Mouse (Mus musculus): ENCODE measurements around the gene Ccpg1. TPM values are rescaled to one million over a fixed set of nuclear protein-coding genes. Genes with fewer than 3 reads are reported as not detected.

Gene Ccpg1
- polyA plus RNA-seq, 1 experiment = 0.47 TPM

GRCm38 (mm10) chr9:72961346-72961745 is 23.9 kb upstream of the Ccpg1 start:
- Histone ChIP-seq H3K9me3 (ENCODE audit: control insufficient read depth, low read length) (no peaks in the 10 kb centered on the region), H3K27me3 (ENCODE audit: control insufficient read depth) (no peaks in the 10 kb centered on the region), H3K4me3 (replicated peaks) (no peak overlapping the region), H3K36me3 (ENCODE audit: control insufficient read depth) (no peaks in the 10 kb centered on the region), H3K4me1 (ENCODE audit: control insufficient read depth) (peaks cover 16% of the 10 kb centered on the region)
- TF ChIP-seq TAL1 (IDR thresholded peaks at IDR 0.05; ENCODE audit: low read length) = no peak

GRCm38 (mm10) chr9:72961959-72962358 is 23.3 kb upstream of the Ccpg1 start:
- H3K4me3 ChIP-seq (replicated peaks) = no peak overlapping the region
- H3K4me1 ChIP-seq (ENCODE audit: control insufficient read depth) = peaks cover 16% of the 10 kb centered on the region
- no peaks in the 10 kb centered on the region for H3K36me3 ChIP-seq (ENCODE audit: control insufficient read depth)
- H3K9me3 ChIP-seq (ENCODE audit: control insufficient read depth, low read length) = no peaks in the 10 kb centered on the region
- TF ChIP-seq TAL1 (IDR thresholded peaks at IDR 0.05; ENCODE audit: low read length) (no peak), GATA1 (IDR thresholded peaks at IDR 0.05; ENCODE audit: low read length) (no peak)
- H3K27me3 ChIP-seq (ENCODE audit: control insufficient read depth) = no peaks in the 10 kb centered on the region

GRCm38 (mm10) chr9:72968349-72969061 is 16.7 kb upstream of the Ccpg1 start:
- Histone ChIP-seq H3K4me3 (replicated peaks) (no peak overlapping the region), H3K4me1 (ENCODE audit: control insufficient read depth) (no peaks in the 10 kb centered on the region), H3K9me3 (ENCODE audit: control insufficient read depth, low read length) (no peaks in the 10 kb centered on the region), H3K36me3 (ENCODE audit: control insufficient read depth) (no peaks in the 10 kb centered on the region), H3K27me3 (ENCODE audit: control insufficient read depth) (no peaks in the 10 kb centered on the region)
- no peak for TF ChIP-seq TAL1 (IDR thresholded peaks at IDR 0.05; ENCODE audit: low read length)
- no peak for TF ChIP-seq GATA1 (IDR thresholded peaks at IDR 0.05; ENCODE audit: low read length)

GRCm38 (mm10) chr9:72969874-72970273 is 15.4 kb upstream of the Ccpg1 start:
- H3K9me3 ChIP-seq (ENCODE audit: control insufficient read depth, low read length) = no peaks in the 10 kb centered on the region
- H3K4me1 ChIP-seq (ENCODE audit: control insufficient read depth) = no peaks in the 10 kb centered on the region
- no peak overlapping the region for H3K4me3 ChIP-seq (replicated peaks)
- H3K36me3 ChIP-seq (ENCODE audit: control insufficient read depth) = no peaks in the 10 kb centered on the region
- no peaks in the 10 kb centered on the region for H3K27me3 ChIP-seq (ENCODE audit: control insufficient read depth)
- no peak for TF ChIP-seq TAL1 (IDR thresholded peaks at IDR 0.05; ENCODE audit: low read length)
- no peak for TF ChIP-seq GATA1 (IDR thresholded peaks at IDR 0.05; ENCODE audit: low read length)

GRCm38 (mm10) chr9:72972435-72972834 is 12.8 kb upstream of the Ccpg1 start:
- H3K4me3 ChIP-seq (replicated peaks) = no peak overlapping the region
- no peaks in the 10 kb centered on the region for H3K4me1 ChIP-seq (ENCODE audit: control insufficient read depth)
- no peaks in the 10 kb centered on the region for H3K36me3 ChIP-seq (ENCODE audit: control insufficient read depth)
- H3K27me3 ChIP-seq (ENCODE audit: control insufficient read depth) = no peaks in the 10 kb centered on the region
- H3K9me3 ChIP-seq (ENCODE audit: control insufficient read depth, low read length) = no peaks in the 10 kb centered on the region
- TF ChIP-seq TAL1 (IDR thresholded peaks at IDR 0.05; ENCODE audit: low read length) (no peak), GATA1 (IDR thresholded peaks at IDR 0.05; ENCODE audit: low read length) (no peak)

- no peak overlapping the region for H3K4me3 ChIP-seq (replicated peaks)
- TF ChIP-seq GATA1 (IDR thresholded peaks at IDR 0.05; ENCODE audit: low read length) (no peak), TAL1 (IDR thresholded peaks at IDR 0.05; ENCODE audit: low read length) (no peak)
- H3K9me3 ChIP-seq (ENCODE audit: control insufficient read depth, low read length) = no peaks in the 10 kb centered on the region
- H3K4me1 ChIP-seq (ENCODE audit: control insufficient read depth) = no peaks in the 10 kb centered on the region
- no peaks in the 10 kb centered on the region for H3K27me3 ChIP-seq (ENCODE audit: control insufficient read depth)
- no peaks in the 10 kb centered on the region for H3K36me3 ChIP-seq (ENCODE audit: control insufficient read depth)
Observed at GRCm38 (mm10) chr9:72972984-72973383, 12.2 kb upstream of the Ccpg1 start.

GRCm38 (mm10) chr9:72974734-72975133 is 10.5 kb upstream of the Ccpg1 start:
- H3K4me1 ChIP-seq (ENCODE audit: control insufficient read depth) = no peaks in the 10 kb centered on the region
- H3K36me3 ChIP-seq (ENCODE audit: control insufficient read depth) = no peaks in the 10 kb centered on the region
- no peak for TF ChIP-seq GATA1 (IDR thresholded peaks at IDR 0.05; ENCODE audit: low read length)
- TF ChIP-seq TAL1 (IDR thresholded peaks at IDR 0.05; ENCODE audit: low read length) = no peak
- no peak overlapping the region for H3K4me3 ChIP-seq (replicated peaks)
- no peaks in the 10 kb centered on the region for H3K9me3 ChIP-seq (ENCODE audit: control insufficient read depth, low read length)
- H3K27me3 ChIP-seq (ENCODE audit: control insufficient read depth) = no peaks in the 10 kb centered on the region

- no peaks in the 10 kb centered on the region for H3K4me1 ChIP-seq (ENCODE audit: control insufficient read depth)
- TF ChIP-seq TAL1 (IDR thresholded peaks at IDR 0.05; ENCODE audit: low read length) = no peak
- no peak for TF ChIP-seq GATA1 (IDR thresholded peaks at IDR 0.05; ENCODE audit: low read length)
- H3K9me3 ChIP-seq (ENCODE audit: control insufficient read depth, low read length) = no peaks in the 10 kb centered on the region
- no peaks in the 10 kb centered on the region for H3K27me3 ChIP-seq (ENCODE audit: control insufficient read depth)
- H3K4me3 ChIP-seq (replicated peaks) = no peak overlapping the region
- no peaks in the 10 kb centered on the region for H3K36me3 ChIP-seq (ENCODE audit: control insufficient read depth)
Observed at GRCm38 (mm10) chr9:72975242-72975641, 10.0 kb upstream of the Ccpg1 start.

- no peak overlapping the region for H3K4me3 ChIP-seq (replicated peaks)
- no peaks in the 10 kb centered on the region for H3K36me3 ChIP-seq (ENCODE audit: control insufficient read depth)
- no peaks in the 10 kb centered on the region for H3K27me3 ChIP-seq (ENCODE audit: control insufficient read depth)
- TF ChIP-seq GATA1 (IDR thresholded peaks at IDR 0.05; ENCODE audit: low read length) (no peak), TAL1 (IDR thresholded peaks at IDR 0.05; ENCODE audit: low read length) (no peak)
- H3K9me3 ChIP-seq (ENCODE audit: control insufficient read depth, low read length) = no peaks in the 10 kb centered on the region
- peaks cover 23% of the 10 kb centered on the region for H3K4me1 ChIP-seq (ENCODE audit: control insufficient read depth)
Observed at GRCm38 (mm10) chr9:72983066-72983465, 2.2 kb upstream of the Ccpg1 start.

GRCm38 (mm10) chr9:72987703-72988102 is 2.5 kb downstream of the Ccpg1 start:
- Histone ChIP-seq H3K4me3 (replicated peaks) (no peak overlapping the region), H3K4me1 (ENCODE audit: control insufficient read depth) (peaks cover 23% of the 10 kb centered on the region), H3K27me3 (ENCODE audit: control insufficient read depth) (no peaks in the 10 kb centered on the region), H3K36me3 (ENCODE audit: control insufficient read depth) (no peaks in the 10 kb centered on the region), H3K9me3 (ENCODE audit: control insufficient read depth, low read length) (no peaks in the 10 kb centered on the region)
- TF ChIP-seq TAL1 (IDR thresholded peaks at IDR 0.05; ENCODE audit: low read length) (no peak), GATA1 (IDR thresholded peaks at IDR 0.05; ENCODE audit: low read length) (no peak)
